Mouse (Mus musculus): ENCODE data around the gene Kiss1r.

Gene Kiss1r

DNA sequence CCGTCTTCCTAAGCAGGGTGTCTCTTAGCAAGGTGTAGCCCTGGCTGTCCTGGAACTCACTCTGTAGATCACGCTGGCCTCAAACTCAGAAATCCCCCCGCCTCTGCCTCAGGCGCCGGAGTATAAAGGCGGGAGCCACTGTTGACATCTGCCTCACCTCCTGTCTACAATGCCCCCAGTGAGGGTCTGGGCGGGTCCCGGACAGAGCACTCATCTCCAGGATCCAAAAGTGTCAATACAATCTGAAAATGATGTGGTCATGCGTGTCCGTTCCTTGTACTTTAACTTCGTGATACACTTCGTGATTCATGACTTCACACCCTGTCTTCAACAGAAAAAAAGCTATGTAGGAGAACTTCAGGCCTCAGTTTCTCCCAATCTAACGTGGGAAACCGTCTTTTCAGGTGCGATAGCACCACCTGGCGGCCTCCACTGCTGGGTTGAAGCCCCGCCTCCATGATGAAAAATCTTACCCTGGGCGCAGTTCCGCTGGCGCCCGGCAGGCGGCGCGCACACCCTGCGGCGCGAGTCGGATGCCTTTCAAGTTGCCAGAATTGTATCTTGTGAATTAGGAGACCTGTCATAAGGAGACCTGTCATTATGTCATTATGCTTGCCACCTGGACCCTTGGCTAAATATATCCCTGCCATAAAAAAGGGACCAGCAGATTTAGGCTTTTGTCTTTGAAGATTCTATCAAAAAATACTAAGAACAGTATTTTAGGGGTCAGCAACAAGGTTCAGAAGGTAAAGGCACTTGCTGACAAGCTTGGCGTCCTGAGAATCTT is 8.4 kb downstream of the Kiss1r start:
- DNase-seq (ENCODE audit: low spot score), result peak; percentile 85

DNA sequence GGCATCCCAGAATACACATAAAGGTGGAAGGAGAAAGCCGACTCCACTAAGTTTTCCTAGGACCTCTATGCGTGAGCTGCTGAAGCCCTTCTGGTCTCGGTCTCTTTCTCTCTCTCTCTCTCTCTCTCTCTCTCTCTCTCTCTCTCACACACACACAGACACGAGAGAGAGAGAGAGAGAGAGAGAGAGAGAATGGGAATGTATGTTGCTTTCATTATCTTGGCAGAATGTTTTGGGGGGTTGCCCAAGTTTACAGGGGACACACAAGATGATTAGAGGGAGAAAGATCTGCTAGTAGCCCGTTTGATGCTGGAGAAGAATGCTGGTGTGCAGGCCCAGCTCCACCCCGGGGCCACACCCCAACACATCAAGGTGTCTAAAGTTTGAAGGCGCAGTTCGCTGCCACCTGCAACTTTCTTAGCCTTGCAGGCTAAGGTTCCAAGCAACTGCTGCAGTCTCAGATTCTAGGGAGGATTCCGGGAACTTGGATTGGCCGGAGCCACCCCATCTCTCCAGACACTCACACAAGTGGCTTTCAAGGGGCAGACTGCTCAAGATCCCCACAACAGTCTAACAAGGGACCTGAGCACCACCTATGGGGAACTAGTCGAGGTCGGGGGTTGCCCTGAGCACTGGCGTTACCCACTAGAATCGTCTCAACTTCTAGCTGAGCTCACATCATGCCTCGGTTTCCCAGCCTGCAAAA is 9.2 kb downstream of the Kiss1r start:
- DNase-seq (ENCODE audit: low spot score), result peak; percentile 41

DNA sequence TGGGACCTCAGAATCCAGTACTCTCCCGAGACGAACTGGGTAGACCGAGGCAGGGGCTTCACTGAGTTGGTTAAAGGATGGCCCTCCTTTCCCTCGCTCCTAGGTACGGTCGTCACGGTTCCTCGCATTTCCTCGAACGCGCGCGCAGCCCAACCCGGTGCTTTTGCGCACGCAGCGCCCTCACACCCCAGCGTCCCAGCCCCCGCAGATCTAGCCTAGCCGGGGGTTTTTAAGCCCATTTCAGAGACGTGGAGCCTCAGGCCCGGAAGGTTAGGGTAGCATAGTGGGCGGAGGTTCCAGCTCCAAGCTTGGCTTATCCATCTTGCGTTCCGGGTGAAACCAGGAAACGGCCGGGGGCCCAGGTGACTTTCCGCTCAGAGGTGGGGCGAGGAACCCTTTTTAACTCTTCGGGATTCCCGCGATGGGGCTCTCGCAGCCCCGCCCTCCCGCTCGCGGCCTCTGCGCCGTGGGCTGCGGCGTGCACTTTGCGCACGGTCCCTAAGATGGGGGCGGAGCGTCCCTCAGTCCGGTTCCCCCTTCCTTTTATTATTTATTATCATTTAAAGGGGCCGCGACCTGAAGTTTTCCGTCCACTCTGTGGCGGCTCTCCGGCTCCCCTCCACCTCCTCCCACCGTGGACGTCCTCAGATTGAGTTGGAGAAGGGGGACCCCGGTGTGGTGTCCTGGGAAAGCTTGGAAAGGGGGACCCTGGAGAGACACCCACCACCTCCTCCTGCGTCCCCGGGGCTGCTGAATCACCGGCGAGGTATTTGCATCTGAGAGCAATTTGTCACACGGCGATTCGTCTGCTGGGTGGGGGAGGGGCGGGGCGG is 9.9 kb downstream of the Kiss1r start, which contains the start of gene Arid3a:
Gene Arid3a (plus strand): TSS at position 553 of the 833 bp plus-strand sequence.
- DNase-seq (ENCODE audit: low spot score), result peak; percentile 96

DNA sequence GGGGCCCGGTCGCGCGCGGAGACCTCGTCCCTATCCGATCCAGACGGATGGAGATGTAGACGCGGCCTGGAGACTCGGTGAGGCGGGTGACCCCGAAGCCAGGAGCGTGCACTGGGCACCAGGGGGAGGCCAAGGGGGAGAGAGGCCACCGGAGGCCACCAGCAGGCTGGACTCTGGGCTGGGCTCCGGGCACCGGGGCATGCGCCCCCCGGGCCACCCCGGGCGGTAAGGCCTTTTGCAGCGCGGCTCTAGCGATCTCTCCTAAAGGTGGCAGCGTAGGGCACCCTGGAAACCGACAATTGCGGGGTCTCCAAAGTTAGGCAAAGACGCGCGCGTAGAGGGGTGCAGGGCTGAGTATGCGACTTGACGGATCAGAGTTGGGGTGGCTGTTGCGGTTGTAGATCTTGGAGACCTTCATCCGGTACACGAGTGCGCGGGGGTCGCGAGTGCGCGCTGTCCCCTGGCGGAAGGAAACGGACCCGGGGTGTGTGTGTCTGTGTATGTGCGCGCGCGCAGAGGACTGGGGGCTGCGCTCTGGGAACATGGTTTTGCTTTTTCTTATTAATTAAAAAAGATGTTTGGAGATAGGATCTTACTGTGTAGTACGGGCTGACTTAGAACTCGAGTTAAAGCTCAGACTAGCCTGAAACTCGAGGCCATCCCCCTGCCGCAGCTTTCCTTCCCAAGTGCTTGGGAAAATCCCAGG is 10.7 kb downstream of the Kiss1r start:
- DNase-seq (ENCODE audit: low spot score), result peak; percentile 69

DNA sequence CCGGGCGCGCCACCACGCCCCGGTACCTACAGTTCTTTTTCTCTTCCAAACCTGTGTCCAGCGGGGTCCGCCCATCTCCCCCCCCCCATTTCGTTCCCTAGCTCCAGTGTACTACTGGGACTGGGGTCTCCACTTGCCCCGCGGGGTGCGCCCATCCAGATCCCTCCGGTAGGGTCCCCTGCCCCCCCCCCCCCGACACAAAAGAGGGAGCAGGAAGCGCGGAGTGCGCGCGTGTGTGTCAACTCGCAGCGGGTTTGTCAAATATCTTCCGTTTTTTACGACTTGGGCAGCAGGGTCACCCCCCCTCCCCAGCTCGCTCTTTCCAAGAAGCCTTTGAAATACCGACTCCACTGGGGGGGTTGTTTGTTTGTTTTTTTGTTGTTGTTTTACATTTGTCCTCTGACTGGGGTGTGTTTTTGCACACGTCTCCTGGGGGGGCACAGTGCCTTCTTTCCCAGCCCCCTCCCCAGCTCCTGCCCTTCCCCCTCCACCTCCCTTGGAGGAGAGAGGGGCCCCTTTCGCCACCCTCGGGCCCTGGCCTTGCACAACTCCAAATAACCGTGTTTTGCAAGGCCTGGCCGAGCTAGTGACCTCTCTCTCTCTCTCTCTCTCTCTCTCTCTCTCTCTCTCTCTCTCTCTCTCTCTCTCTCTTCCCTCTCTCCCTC is 11.4 kb downstream of the Kiss1r start:
- peak; percentile 87 for DNase-seq (ENCODE audit: low spot score)

DNA sequence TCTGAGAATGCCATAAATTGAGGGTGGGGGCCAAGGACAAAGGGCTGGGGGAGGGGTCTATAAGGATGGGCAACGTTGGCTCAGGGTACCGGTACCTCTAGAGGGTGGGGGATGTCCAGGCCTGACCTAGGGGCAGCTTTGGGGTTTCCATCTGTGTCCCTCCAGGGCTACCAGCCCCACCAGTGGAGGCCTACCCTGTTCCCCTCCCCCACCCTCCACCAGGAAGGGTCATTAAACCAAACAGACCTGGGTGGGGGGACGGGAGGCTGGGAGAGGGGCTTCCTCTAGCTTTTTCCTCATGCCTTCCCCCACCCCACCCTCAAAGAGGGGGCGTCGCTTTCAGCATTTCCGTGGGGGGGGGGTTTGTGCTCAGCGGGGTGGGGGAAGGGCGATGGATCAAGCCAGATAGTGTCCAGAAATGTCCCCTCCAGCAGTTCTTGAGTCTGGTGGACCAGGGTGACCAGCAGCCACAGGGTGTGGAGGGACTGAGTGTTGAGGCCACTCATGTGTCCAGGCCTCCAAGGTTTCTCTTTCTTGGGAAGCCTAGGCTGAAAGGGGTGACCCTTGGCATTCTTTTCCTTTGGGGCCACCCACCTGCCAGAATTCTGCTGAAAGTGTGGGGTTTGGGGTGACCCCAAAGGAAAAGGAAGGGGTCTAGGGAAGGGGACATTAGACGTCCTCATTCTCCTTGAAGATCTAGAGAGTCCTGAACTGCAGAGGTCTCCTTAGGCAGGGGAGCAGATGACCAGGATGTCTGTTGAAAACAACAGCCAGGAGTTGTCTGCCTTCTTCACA is 12.3 kb downstream of the Kiss1r start:
- no peak for DNase-seq (ENCODE audit: low spot score)

DNA sequence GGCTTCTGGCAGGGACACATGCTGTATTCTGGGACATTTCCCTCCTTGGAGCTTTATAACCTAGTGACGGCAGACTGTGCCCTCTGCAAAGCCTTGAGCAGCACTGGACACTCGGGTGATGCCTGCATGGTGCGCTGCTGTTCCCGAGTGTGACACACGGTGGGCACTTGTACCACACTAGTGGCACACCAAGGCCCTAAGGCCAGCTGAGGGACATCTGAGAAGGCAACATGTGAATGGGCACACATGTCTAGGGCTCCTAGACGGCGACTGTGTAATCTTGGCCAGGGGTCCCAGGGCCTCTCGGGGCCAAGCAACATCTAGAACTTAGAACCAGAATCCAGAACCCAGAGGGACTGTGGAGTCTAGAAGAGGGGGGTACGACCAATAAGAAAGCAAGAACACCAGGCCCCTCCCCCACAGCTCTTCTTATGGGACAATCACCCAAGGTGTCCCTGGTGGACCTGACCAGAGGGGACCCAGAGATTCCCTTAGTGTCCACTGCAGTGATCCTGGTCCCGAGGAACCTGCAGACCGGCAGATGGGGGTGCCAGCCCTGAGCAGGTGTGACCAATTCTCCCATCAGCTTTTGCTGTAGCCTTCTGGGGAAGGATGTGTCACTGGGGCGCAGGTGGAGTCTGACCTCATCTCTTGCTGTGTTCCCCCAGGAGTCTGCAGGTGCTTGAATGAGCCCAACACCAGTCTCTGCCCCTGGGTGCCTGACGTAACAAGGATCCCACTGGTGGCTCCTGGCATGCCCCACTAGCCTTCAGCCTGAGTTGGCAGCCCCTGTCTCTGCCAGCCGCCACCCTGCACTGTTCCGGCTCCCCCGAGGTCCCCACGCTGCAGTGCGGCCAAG is 13.4 kb downstream of the Kiss1r start:
- DNase-seq (ENCODE audit: low spot score), result no peak

DNA sequence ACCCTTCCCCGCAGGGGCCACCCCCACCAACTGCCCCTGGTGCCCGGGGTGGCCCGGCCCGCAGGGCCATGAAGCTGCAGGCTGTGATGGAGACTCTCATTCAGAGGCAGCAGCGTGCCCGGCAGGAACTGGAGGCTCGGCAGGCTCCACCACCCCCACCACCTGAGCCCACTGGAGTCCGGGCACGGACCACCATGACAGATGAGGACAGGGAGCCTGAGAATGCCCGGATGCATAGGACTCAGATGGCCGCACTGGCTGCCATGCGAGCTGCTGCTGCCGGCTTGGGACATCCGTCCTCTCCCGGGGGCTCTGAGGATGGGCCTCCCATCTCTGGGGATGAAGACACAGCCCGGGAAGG is 14.0 kb downstream of the Kiss1r start:
- no peak for DNase-seq (ENCODE audit: low spot score)

DNA sequence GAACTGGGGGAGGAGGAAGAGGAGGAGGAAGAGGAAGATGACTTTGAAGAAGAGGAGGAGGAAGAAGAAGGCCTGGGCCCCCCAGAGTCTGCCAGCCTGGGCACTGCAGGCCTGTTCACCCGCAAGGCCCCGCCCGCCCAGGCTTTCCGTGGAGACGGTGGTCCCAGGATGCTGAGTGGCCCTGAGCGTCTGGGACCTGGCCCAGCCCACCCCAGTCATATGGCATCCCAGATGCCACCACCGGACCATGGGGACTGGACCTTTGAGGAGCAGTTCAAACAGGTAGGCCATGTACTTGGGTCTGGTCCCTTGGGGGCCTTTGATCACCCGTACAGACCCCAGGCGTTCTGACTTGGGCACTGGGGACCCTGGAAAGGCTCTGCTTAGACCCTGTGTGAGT is 15.0 kb downstream of the Kiss1r start:
- no peak for DNase-seq (ENCODE audit: low spot score)

DNA sequence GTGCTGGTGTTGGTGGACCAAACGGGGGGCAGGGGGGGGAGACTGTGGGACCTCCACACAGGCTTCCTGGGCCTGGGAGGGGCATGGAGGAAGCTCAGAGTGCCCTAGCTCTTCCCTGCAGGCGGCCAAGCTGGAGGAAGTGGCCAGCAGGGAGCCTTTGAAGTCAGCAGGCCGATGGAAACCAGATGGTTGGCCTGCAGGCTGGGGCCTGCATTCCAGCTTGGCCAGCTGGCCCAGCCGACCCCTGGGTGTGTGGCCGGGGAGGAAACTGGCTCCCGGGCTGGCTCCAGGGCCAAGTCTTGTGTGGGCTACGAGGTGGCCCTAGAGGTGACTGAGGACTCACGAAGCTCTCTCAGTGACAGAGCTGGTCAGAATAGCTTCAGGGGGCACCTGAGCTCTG is 16.0 kb downstream of the Kiss1r start:
- peak; percentile 60 for DNase-seq (ENCODE audit: low spot score)

DNA sequence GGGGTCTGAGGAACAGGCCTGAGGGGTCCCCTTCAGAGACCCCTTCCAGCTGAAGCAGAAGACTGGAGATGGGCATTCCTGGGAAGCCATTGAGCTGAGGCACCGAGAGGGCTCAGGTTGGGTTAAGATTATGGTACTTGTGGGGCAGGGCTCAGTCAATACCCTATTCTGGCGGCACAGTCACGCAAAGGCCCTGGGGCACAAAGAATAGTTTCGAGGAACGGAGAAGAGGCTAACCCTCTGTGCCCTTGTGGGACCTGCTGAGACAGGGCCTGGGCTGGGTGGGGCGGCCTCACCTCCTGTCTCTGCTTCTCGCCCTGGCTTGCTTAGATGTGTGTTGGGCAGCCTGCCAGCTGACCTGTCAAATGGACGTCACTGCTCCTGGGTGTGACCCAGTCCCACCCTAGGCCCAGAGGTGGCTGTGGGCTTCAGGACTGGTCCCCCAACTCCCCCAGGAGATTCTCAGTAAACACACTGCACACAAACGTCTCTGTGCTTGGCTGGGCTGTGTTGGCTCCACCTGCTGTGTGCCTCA is 16.4 kb downstream of the Kiss1r start:
- DNase-seq (ENCODE audit: low spot score), result no peak

DNA sequence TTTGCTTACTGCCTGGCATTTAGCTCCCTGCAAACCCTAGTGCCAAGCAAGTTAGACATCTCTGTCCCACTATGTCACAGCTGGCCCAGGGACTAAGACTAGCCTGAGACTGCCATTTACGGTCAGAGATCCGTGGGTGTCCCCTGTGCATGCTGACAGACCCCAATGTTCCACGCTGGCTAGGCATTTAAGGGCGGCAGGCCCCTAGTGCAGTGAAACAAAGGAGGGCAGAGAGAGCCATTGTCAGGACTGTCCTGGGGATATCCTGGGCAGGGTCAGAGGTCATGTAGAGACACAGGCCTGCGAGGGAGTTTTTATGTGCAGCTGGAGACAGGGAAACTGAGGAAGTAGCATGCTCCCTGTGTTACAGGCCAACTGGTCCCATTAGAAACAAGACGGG is 17.1 kb downstream of the Kiss1r start:
- DNase-seq (ENCODE audit: low spot score), result no peak

DNA sequence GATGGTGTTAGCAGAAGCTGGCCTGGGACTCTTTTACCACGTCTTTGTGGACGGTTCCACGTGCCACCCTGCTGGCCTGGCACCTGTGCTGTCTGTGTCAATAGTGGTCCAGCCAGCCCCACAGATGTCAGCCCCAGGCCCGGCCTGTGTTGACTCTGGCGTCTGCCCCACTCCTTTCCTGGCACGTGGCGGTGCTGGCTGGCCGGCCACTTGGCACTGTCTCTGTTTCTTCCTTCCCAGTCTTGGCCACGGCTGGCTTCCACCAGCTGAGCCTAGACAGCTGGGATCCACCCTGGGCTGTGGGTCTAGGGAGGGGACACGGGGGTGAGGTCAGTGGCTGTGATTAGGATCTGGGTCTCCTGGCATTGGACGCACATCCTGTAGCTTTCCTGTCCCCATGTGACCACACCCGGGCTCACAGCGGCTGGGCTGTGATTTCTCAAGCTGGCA is 17.5 kb downstream of the Kiss1r start:
- DNase-seq (ENCODE audit: low spot score), result no peak

DNA sequence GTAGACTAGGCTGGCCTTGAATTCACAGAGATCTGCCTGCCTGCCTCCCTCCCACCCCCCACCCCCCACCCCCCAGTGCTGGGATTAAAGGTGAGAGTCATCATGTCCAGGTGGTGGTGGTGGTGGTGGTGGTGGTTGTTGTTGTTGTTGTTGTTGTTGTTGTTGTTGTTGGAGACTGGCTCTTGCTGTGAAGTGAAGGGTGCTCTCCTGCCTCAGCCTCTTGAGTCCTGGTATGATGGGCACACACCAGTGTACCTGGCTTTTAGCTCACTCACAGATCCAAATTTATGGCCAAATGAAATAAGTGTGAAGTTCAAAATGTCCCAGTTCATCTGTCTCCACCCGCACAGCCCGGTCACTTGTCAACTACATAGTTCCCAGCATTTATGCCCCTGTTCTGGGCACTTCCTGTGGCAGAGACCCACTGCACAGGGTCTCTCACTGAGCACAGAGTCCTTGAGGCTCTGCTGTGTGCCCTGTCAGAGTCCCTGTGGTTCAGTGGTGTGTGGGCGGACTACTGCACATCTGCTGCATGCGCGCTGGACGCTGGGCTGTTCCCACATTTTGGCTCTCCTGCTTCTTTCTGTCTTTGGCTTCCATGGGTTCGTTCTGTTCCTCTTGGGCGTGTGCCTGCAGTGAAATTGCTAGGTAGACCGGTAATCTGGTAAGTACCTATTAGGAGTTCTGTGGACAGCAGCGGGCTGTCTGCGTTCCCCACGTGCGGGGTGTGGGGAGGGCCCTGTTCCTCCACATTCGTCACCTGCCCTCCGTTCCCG is 18.2 kb downstream of the Kiss1r start:
- DNase-seq (ENCODE audit: low spot score), result no peak

DNA sequence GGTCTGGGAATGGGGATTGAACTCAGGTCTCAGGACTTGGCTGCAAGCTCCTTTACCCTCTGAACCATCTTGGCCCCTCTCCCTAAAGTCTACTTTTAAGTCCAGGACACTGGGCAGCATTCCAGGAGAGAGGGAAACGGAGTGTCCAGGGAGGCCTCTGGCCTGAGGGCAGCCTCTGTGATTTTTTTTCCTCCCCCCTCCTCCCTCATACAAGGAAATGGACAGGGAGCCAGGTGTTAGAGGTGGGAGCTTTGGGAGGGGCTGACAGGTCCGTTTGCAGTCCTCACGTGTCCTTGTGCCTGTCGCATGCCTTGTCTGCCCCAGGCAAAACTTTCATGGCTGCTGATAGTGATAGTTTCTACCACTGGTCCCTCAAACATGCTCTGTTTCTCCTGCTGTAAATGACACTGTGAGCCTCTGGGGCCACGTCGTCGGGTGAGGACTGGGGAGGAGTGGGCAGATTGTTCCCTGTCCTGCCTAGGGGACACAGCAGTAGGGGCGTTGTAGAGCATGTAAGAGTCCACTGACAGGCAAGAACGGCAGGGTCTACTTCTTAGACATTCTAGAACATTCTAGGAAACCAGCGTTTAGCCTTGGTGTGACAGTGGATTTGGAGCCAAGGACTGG is 19.6 kb downstream of the Kiss1r start:
- no peak for DNase-seq (ENCODE audit: low spot score)

DNA sequence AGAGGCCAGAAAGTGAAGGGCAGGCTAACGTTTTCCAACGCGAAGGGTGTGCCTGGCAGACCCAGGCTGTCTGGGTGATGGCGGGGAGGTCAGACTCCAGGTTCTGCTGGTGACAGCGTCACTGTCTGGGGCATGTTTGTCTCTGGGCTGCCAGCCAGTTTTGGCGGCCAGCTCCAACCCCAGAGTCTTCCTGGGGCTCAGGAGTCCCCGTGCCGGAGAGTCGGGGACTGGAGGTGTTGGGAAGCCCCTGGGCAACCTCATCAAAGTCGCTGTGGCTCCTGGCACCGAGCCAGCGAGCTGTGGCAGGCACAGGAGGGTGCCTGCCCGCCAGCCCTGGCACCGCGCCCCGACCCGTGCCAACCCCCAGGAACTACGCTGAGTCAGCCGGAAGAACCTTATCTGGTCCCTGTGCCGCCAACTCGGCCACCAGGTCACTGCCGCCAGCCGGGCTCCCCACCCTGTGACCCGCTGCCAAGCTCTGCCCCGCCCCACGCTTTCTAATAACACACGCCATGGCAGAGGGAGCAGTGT is 20.2 kb downstream of the Kiss1r start:
- DNase-seq (ENCODE audit: low spot score), result no peak

DNA sequence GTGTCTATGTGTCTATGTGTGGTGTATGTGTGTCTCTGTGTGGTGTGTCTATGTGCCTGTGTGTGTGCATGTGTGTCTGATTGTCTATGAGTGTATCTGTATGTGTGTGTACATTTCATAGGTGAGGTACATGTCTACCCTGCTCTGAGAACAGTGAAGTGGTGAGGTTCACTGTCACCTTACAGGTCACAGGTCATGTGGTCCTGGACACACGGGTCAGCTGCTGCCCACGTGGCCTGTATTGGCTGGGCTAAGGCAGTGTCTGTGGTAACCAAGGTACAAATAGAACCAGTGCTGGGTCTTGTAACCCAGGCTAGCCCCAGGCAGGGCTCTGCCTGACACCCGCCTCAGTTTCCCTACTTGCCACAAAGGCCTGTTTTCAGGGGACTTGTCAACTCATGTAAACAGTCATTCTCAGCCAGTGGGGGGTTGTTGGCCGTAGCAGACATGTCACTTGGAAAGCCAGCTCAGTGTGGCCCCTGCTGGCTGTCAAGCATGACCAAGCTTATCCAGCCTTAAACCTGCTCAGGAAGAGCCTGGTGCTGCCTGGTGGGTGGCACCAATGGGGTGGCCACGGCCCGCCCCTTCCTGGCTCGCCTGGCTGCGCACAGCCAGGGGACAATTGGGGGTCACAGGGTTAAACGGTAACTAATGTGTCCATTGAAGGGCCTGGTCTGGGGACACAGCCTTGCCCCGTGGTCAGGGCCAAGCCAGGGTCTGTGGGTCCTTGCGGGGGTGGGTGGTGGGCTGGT is 21.2 kb downstream of the Kiss1r start:
- no peak for DNase-seq (ENCODE audit: low spot score)

Data from yolk sac, embryonic 10.5 days (tissue).